18 mouse cellular contexts compared by ENCODE assay signal in genomic region chr12:64916735-64917134, GRCm38 (mm10).
"Had no signal": no experiment of that assay in that cellular context is flagged by ENCODE, and none has a peak within 500 bp of the region (broad histone marks: within the 10 kb centered on the region; RNA-seq: fewer than 3 reads in every experiment).

No protein-coding gene starts in this region.

- H3K9me3 ChIP-seq: limb, embryonic 12.5 days; lung, embryonic 15.5 days; megakaryocyte, embryonic 14.5 days; neural tube, embryonic 12.5 days had no signal

- H3K9ac ChIP-seq: limb, embryonic 12.5 days; liver, postnatal 0 days; lung, embryonic 15.5 days; neural tube, embryonic 12.5 days had no signal

- H3K27ac ChIP-seq: kidney, postnatal 0 days; limb, embryonic 12.5 days; lung, embryonic 15.5 days; macrophage; neural tube, embryonic 12.5 days had no signal

- H3K4me3 ChIP-seq: neural tube, embryonic 12.5 days had no signal

- H3K4me1 ChIP-seq: limb, embryonic 12.5 days; lung, embryonic 15.5 days; neural tube, embryonic 12.5 days had no signal

- H3K36me3 ChIP-seq: lung, embryonic 15.5 days; neural tube, embryonic 12.5 days had no signal

- DNase-seq: kidney, adult 11 months; kidney, adult 9 months; kidney, postnatal 36 days; layer of hippocampus, adult 9-11 months; layer of hippocampus, postnatal 36 days; liver, postnatal 0 days; lung, postnatal 14 days; retina, postnatal 1 day; right cerebral cortex, postnatal 4 days; spleen, adult 18-20 months; thymus, adult 18-20 months; thymus, postnatal 14 days had no signal

- H3K27me3 ChIP-seq: limb, embryonic 12.5 days; lung, embryonic 15.5 days; neural tube, embryonic 12.5 days had no signal
